Mouse (Mus musculus) lung, embryonic 15.5 days (tissue): ENCODE results near the gene Rac1. TPM values are rescaled to one million over a fixed set of nuclear protein-coding genes. Genes with fewer than 3 reads are reported as not detected.
A peak's percentile ranks its signal among the peaks of the same experiment; 100 is the strongest.

Source experiments
- ATAC-seq: fragments of 200-750 bp; cut with Nextera tagmentation; 2 replicates; pipeline ENCODE4 v1.8.0; 2017; ENCODE audit warnings: moderate number of reproducible peaks, borderline replicate concordance; ENCODE audit not compliant: low FRiP score, low TSS enrichment; ENCODE audit errors: extremely low read depth
- H3K27ac ChIP-seq: fragments of 300-500 bp; sonication (generic); 2 replicates; pipeline ENCODE4 v1.5.1; 2015; ENCODE audit warnings: moderate library complexity, mild to moderate bottlenecking, inconsistent platforms
- H3K27me3 ChIP-seq: fragments of 300-500 bp; sonication (generic); 2 replicates; pipeline ENCODE4 v1.6.1; 2015; ENCODE audit warnings: inconsistent platforms
- H3K36me3 ChIP-seq: fragments of 300-500 bp; sonication (generic); 2 replicates; pipeline ENCODE4 v1.6.1; 2015; ENCODE audit warnings: inconsistent platforms
- H3K4me1 ChIP-seq: fragments of 300-500 bp; sonication (generic); 2 replicates; pipeline ENCODE4 v1.6.1; 2015; ENCODE audit warnings: inconsistent platforms
- H3K4me2 ChIP-seq: fragments of 300-500 bp; sonication (generic); 2 replicates; pipeline ENCODE4 v1.6.1; 2015; ENCODE audit warnings: inconsistent platforms, mild to moderate bottlenecking, moderate library complexity
- H3K4me3 ChIP-seq: fragments of 300-500 bp; sonication (generic); 2 replicates; pipeline ENCODE4 v1.5.1; 2015; ENCODE audit warnings: mild to moderate bottlenecking, inconsistent platforms
- H3K9ac ChIP-seq: fragments of 300-500 bp; sonication (generic); 2 replicates; pipeline ENCODE4 v1.6.1; 2015; ENCODE audit warnings: inconsistent platforms
- H3K9me3 ChIP-seq: fragments of 300-500 bp; sonication (generic); 2 replicates; pipeline ENCODE4 v1.6.1; 2016; ENCODE audit warnings: inconsistent platforms
- WGBS: fragments of 180-500 bp; shearing (Covaris S2); methylation state at CpG from one replicate; pipeline ENCODE4 v1.1.7; 2015; 5-methylcytosine and 5-hydroxymethylcytosine counted together
- polyA plus RNA-seq: library from polyadenylated mRNA; unstranded; fragments of >200 nt; fragmentation: Nextera tagmentation; extraction: Ambion mirVana; gene quantifications from 2 replicates; pipeline ENCODE4 v1.2.1, GENCODE M21; 2015

Gene Rac1
- polyA plus RNA-seq, 1 experiment from 2014 or later, result 506 TPM

GRCm38 (mm10) chr5:143467931-143468330, 59.9 kb downstream of the Rac1 start:
- H3K36me3 ChIP-seq, result no peaks in the 10 kb centered on the region
- no peak overlapping the region for H3K9ac ChIP-seq
- no peaks in the 10 kb centered on the region for H3K27me3 ChIP-seq
- ATAC-seq, result no peak
- H3K4me2 ChIP-seq, result no peak overlapping the region
- no peaks in the 10 kb centered on the region for H3K9me3 ChIP-seq
- peaks cover 18% of the 10 kb centered on the region for H3K4me1 ChIP-seq
- WGBS, result 88% methylated on average over 6 of the region's 6 CpGs
- no peak overlapping the region for H3K27ac ChIP-seq
- no peak overlapping the region for H3K4me3 ChIP-seq

GRCm38 (mm10) chr5:143466891-143467669, 60.8 kb downstream of the Rac1 start:
- H3K27me3 ChIP-seq, result no peaks in the 10 kb centered on the region
- H3K9ac ChIP-seq, result no peak overlapping the region
- no peaks in the 10 kb centered on the region for H3K9me3 ChIP-seq
- peaks cover 18% of the 10 kb centered on the region for H3K4me1 ChIP-seq
- no peak overlapping the region for H3K27ac ChIP-seq
- no peak overlapping the region for H3K4me2 ChIP-seq
- 85% methylated on average over 23 of the region's 23 CpGs for WGBS
- H3K4me3 ChIP-seq, result no peak overlapping the region
- no peak for ATAC-seq
- no peaks in the 10 kb centered on the region for H3K36me3 ChIP-seq

- Histone ChIP-seq H3K27me3 (no peaks in the 10 kb centered on the region), H3K9ac (peak overlapping the region; percentile 55), H3K4me3 (peak overlapping the region; percentile 67), H3K9me3 (no peaks in the 10 kb centered on the region), H3K4me2 (peak overlapping the region; percentile 75), H3K36me3 (no peaks in the 10 kb centered on the region), H3K27ac (no peak overlapping the region), H3K4me1 (peaks cover 18% of the 10 kb centered on the region)
- ATAC-seq, result no peak
- WGBS, result 27% methylated on average over 23 of the region's 23 CpGs
Observed at GRCm38 (mm10) chr5:143465156-143466085, 62.4 kb downstream of the Rac1 start.

GRCm38 (mm10) chr5:143464757-143465118, 63.1 kb downstream of the Rac1 start:
- peak; percentile 58; the same call in 1 of the 2 replicates for ATAC-seq
- peak overlapping the region; percentile 55 for H3K9ac ChIP-seq
- H3K36me3 ChIP-seq, result no peaks in the 10 kb centered on the region
- no peaks in the 10 kb centered on the region for H3K27me3 ChIP-seq
- H3K9me3 ChIP-seq, result no peaks in the 10 kb centered on the region
- peak overlapping the region; percentile 67 for H3K4me3 ChIP-seq
- H3K4me1 ChIP-seq, result peaks cover 18% of the 10 kb centered on the region
- 0% methylated on average over 20 of the region's 20 CpGs for WGBS
- H3K4me2 ChIP-seq, result peak overlapping the region; percentile 75
- H3K27ac ChIP-seq, result no peak overlapping the region

- Histone ChIP-seq H3K9ac (peak within 1 kb of the TSS; percentile 55), H3K4me1 (peaks cover 18% of the 10 kb centered on the region), H3K27me3 (no peaks in the 10 kb centered on the region), H3K27ac (0 out of 2 replicates have a peak within 1 kb of the TSS, but pooled peaks have one; percentile 13), H3K4me3 (peak within 1 kb of the TSS; percentile 67), H3K9me3 (no peaks in the 10 kb centered on the region), H3K4me2 (peak within 1 kb of the TSS; percentile 75), H3K36me3 (no peaks in the 10 kb centered on the region)
- WGBS, result 2% methylated on average over 43 of the region's 43 CpGs
- peak; percentile 95 for ATAC-seq
Observed at GRCm38 (mm10) chr5:143464100-143464756, 63.6 kb downstream of the Rac1 start, which contains the start of gene Daglb. Gene Daglb, plus strand, starts transcription at chr5:143464584.

- no peak for ATAC-seq
- WGBS, result 82% methylated on average over 11 of the region's 11 CpGs
- 0 out of 2 replicates have a peak overlapping the region, but pooled peaks have one; percentile 13 for H3K27ac ChIP-seq
- peak overlapping the region; percentile 67 for H3K4me3 ChIP-seq
- H3K27me3 ChIP-seq, result no peaks in the 10 kb centered on the region
- H3K4me1 ChIP-seq, result peaks cover 18% of the 10 kb centered on the region
- no peaks in the 10 kb centered on the region for H3K9me3 ChIP-seq
- peak overlapping the region; percentile 75 for H3K4me2 ChIP-seq
- no peaks in the 10 kb centered on the region for H3K36me3 ChIP-seq
- H3K9ac ChIP-seq, result peak overlapping the region; percentile 55
Observed at GRCm38 (mm10) chr5:143463671-143464070, 64.2 kb downstream of the Rac1 start.

Other genes with a start within 250 kb of the Rac1 start
- gene Zfp853, start 234.4 kb downstream of the Rac1 start, polyA plus RNA-seq, result not detected in 2 replicates
- gene E130309D02Rik, start 212.7 kb downstream of the Rac1 start, polyA plus RNA-seq, result 38.4 and 40.5 TPM in 2 replicates
- gene Zdhhc4, start 198.8 kb downstream of the Rac1 start, polyA plus RNA-seq, result 71.9 and 73.0 TPM in 2 replicates
- gene Grid2ip, start 170.7 kb downstream of the Rac1 start, polyA plus RNA-seq, result 0.04 and 0.07 TPM in 2 replicates
- gene Kdelr2, start 124.2 kb downstream of the Rac1 start, polyA plus RNA-seq, result 329 and 337 TPM in 2 replicates
- gene Daglb, start 63.5 kb downstream of the Rac1 start, polyA plus RNA-seq, result 7.9 and 8.1 TPM in 2 replicates
- 49.8 and 57.2 TPM in 2 replicates for gene Cyth3, start 94.4 kb upstream of the Rac1 start, polyA plus RNA-seq
- gene Usp42, start 204.2 kb upstream of the Rac1 start, polyA plus RNA-seq, result 20.0 and 20.4 TPM in 2 replicates